Mouse (Mus musculus): ENCODE data around the gene Smarca5. TPM values are rescaled to one million over a fixed set of nuclear protein-coding genes. Genes with fewer than 3 reads are reported as not detected.

Gene Smarca5
- total and polyA plus RNA-seq, 3 experiments: 54.4 to 109 (median 96.6) TPM

GRCm38 (mm10) chr8:80739932-80740331, 635 bp upstream of the Smarca5 start:
- no peaks in the 10 kb centered on the region for H3K9me3 ChIP-seq (replicated peaks; ENCODE audit: low read length)
- peak overlapping the region; percentile 44 to 52 (median 47) for H3K4me3 ChIP-seq (replicated peaks in 1 of 3; ENCODE audit: low read depth in 2 of 3, low read length in 2 of 3, poor library complexity in 1 of 3)
- H3K9ac ChIP-seq (ENCODE audit: insufficient read depth, low read depth): peak overlapping the region; percentile 51
- peaks cover 27% of the 10 kb centered on the region for H3K79me2 ChIP-seq (replicated peaks; ENCODE audit: control insufficient read depth, extremely low read depth, insufficient read depth, poor library complexity, severe bottlenecking)
- peak overlapping the region; percentile 72 for H3K27ac ChIP-seq (ENCODE audit: insufficient read depth, low read depth)
- TF ChIP-seq ZMIZ1 (IDR thresholded peaks at IDR 0.05; ENCODE audit: low read depth, low read length) (no peak), GABPA (IDR thresholded peaks at IDR 0.05; ENCODE audit: insufficient replicate concordance, low read depth, low read length) (no peak), HCFC1 (IDR thresholded peaks at IDR 0.05; ENCODE audit: low read depth, low read length) (no peak), ELF1 (IDR thresholded peaks at IDR 0.05; ENCODE audit: low read depth, low read length) (no peak), BHLHE40 (IDR thresholded peaks at IDR 0.05; ENCODE audit: low read depth, low read length) (no peak; the same call in 1 of the 2 replicates), SMC3 (IDR thresholded peaks at IDR 0.05; ENCODE audit: low read depth, low read length) (no peak), NRF1 (IDR thresholded peaks at IDR 0.05; ENCODE audit: low read depth, low read length) (no peak), CHD1 (IDR thresholded peaks at IDR 0.05; ENCODE audit: low read depth, low read length) (no peak), KAT2A (IDR thresholded peaks at IDR 0.05; ENCODE audit: insufficient replicate concordance, low read length) (no peak), E2F4 (IDR thresholded peaks at IDR 0.05; ENCODE audit: insufficient replicate concordance, low read depth, low read length) (no peak), CTCF (conservative IDR thresholded peaks at IDR 0.05 in 1 of 2, IDR thresholded peaks at IDR 0.05 in 1 of 2; ENCODE audit: low read depth in 2 of 2, low read length in 2 of 2) (no peak), USF1 (IDR thresholded peaks at IDR 0.05; ENCODE audit: low read depth, low read length) (no peak), MAZ (IDR thresholded peaks at IDR 0.05; ENCODE audit: low read depth, low read length) (no peak), POLR2AphosphoS2 (IDR thresholded peaks at IDR 0.05; ENCODE audit: low read depth, low read length) (no peak), RCOR1 (conservative IDR thresholded peaks at IDR 0.05; ENCODE audit: low read depth, low read length) (no peak)
- DNase-seq (ENCODE audit: extremely low read depth): no peak
- peak overlapping the region; percentile 17; the same call in 1 of the 2 replicates for H3K4me2 ChIP-seq (ENCODE audit: insufficient read depth, low read depth, poor library complexity, severe bottlenecking)
- in situ Hi-C loops (cut with MboI; ENCODE audit: low pct_ligation_motif_present, low pct_unique_long_range_greater_than_20kb, low sequenced_read_pairs): no loop called here
- peaks cover 7 to 18% of the 10 kb centered on the region in 2 experiments; a peak in 3 of 4 replicates for H3K4me1 ChIP-seq (ENCODE audit: control insufficient read depth in 1 of 2, insufficient read depth in 2 of 2)
- dilution Hi-C loops (cut with MboI; ENCODE audit: extremely low pct_ligation_motif_present, extremely low pct_unique_long_range_greater_than_20kb, low sequenced_read_pairs): no loop called here
- peaks cover 6 to 10% of the 10 kb centered on the region in 2 experiments for H3K36me3 ChIP-seq (replicated peaks in 1 of 2; ENCODE audit: control insufficient read depth in 1 of 2, insufficient read depth in 1 of 2, low read length in 1 of 2)
- no peaks in the 10 kb centered on the region for H3K27me3 ChIP-seq (replicated peaks)

- peak overlapping the region; percentile 82 for H3K4me2 ChIP-seq (ENCODE audit: insufficient read depth, low read depth, poor library complexity, severe bottlenecking)
- peaks cover 6 to 23% of the 10 kb centered on the region in 2 experiments; a peak in 3 of 4 replicates for H3K4me1 ChIP-seq (ENCODE audit: control insufficient read depth in 1 of 2, insufficient read depth in 2 of 2)
- DNase-seq (ENCODE audit: extremely low read depth): peak; percentile 52
- dilution Hi-C loops (cut with MboI; ENCODE audit: extremely low pct_ligation_motif_present, extremely low pct_unique_long_range_greater_than_20kb, low sequenced_read_pairs) (no loop called here), in situ Hi-C loops (cut with MboI; ENCODE audit: low pct_ligation_motif_present, low pct_unique_long_range_greater_than_20kb, low sequenced_read_pairs) (no loop called here)
- no peaks in the 10 kb centered on the region for H3K27me3 ChIP-seq (replicated peaks)
- H3K36me3 ChIP-seq (replicated peaks in 1 of 2; ENCODE audit: control insufficient read depth in 1 of 2, insufficient read depth in 1 of 2, low read length in 1 of 2): peaks cover 9 to 17% of the 10 kb centered on the region in 2 experiments
- peak overlapping the region; percentile 90 for H3K27ac ChIP-seq (ENCODE audit: insufficient read depth, low read depth)
- H3K79me2 ChIP-seq (replicated peaks; ENCODE audit: control insufficient read depth, extremely low read depth, insufficient read depth, poor library complexity, severe bottlenecking): peaks cover 31% of the 10 kb centered on the region
- peak overlapping the region; percentile 88 for H3K9ac ChIP-seq (ENCODE audit: insufficient read depth, low read depth)
- peak overlapping the region; percentile 79 to 95 (median 87) for H3K4me3 ChIP-seq (replicated peaks in 1 of 3; ENCODE audit: low read depth in 2 of 3, low read length in 2 of 3, poor library complexity in 1 of 3)
- H3K9me3 ChIP-seq (replicated peaks; ENCODE audit: low read length): no peaks in the 10 kb centered on the region
- TF ChIP-seq CTCF (conservative IDR thresholded peaks at IDR 0.05 in 1 of 2, IDR thresholded peaks at IDR 0.05 in 1 of 2; ENCODE audit: low read depth in 2 of 2, low read length in 2 of 2): no peak
- no peak for TF ChIP-seq ETS1 (conservative IDR thresholded peaks at IDR 0.05; ENCODE audit: low read depth, low read length)
- no peak for TF ChIP-seq ZC3H11A (IDR thresholded peaks at IDR 0.05; ENCODE audit: low read depth, low read length)
- TF ChIP-seq TCF12 (IDR thresholded peaks at IDR 0.05; ENCODE audit: low read depth, low read length): 0 out of 2 replicates have a peak, but pooled peaks have one; percentile 31
- TF ChIP-seq IRF4 (IDR thresholded peaks at IDR 0.05; ENCODE audit: low read depth, low read length): no peak
- no peak for TF ChIP-seq KAT2A (IDR thresholded peaks at IDR 0.05; ENCODE audit: insufficient replicate concordance, low read length)
- TF ChIP-seq BHLHE40 (IDR thresholded peaks at IDR 0.05; ENCODE audit: low read depth, low read length): 0 out of 2 replicates have a peak, but pooled peaks have one; percentile 8
- TF ChIP-seq POLR2A (IDR thresholded peaks at IDR 0.05; ENCODE audit: low read depth, low read length): no peak
- no peak for TF ChIP-seq POLR2AphosphoS2 (IDR thresholded peaks at IDR 0.05; ENCODE audit: low read depth, low read length)
- TF ChIP-seq ZMIZ1 (IDR thresholded peaks at IDR 0.05; ENCODE audit: low read depth, low read length): no peak
- TF ChIP-seq ZKSCAN1 (IDR thresholded peaks at IDR 0.05; ENCODE audit: borderline replicate concordance, low read depth, low read length): no peak
- TF ChIP-seq RAD21 (IDR thresholded peaks at IDR 0.05; ENCODE audit: low read depth, low read length): no peak
- peak; percentile 62; the same call in 1 of the 2 replicates for TF ChIP-seq NRF1 (IDR thresholded peaks at IDR 0.05; ENCODE audit: low read depth, low read length)
- no peak for TF ChIP-seq MYC (IDR thresholded peaks at IDR 0.05; ENCODE audit: low read depth, low read length)
- peak; percentile 53; the same call in 1 of the 2 replicates for TF ChIP-seq SIN3A (IDR thresholded peaks at IDR 0.05; ENCODE audit: low read length)
- peak; percentile 4; the same call in 1 of the 2 replicates for TF ChIP-seq MXI1 (IDR thresholded peaks at IDR 0.05; ENCODE audit: low read depth, low read length)
- no peak for TF ChIP-seq RCOR1 (conservative IDR thresholded peaks at IDR 0.05; ENCODE audit: low read depth, low read length)
- no peak for TF ChIP-seq MAZ (IDR thresholded peaks at IDR 0.05; ENCODE audit: low read depth, low read length)
- TF ChIP-seq ELF1 (IDR thresholded peaks at IDR 0.05; ENCODE audit: low read depth, low read length): no peak
- 0 out of 2 replicates have a peak, but pooled peaks have one; percentile 8 for TF ChIP-seq EP300 (IDR thresholded peaks at IDR 0.05; ENCODE audit: low read length)
- TF ChIP-seq JUND (conservative IDR thresholded peaks at IDR 0.05; ENCODE audit: low read depth, low read length): no peak
- 0 out of 2 replicates have a peak, but pooled peaks have one; percentile 35 for TF ChIP-seq NELFE (IDR thresholded peaks at IDR 0.05; ENCODE audit: low read depth, low read length)
These were observed 726 bp downstream of the Smarca5 start for GRCm38 (mm10) chr8:80738388-80739154.

Measured in CH12.LX (cell line).